Mouse (Mus musculus) activated CD4-positive, CD25-positive, alpha-beta regulatory T cell, adult 9 weeks (primary cell): ENCODE results near the gene Gm17364. TPM values are rescaled to one million over a fixed set of nuclear protein-coding genes. Genes with fewer than 3 reads are reported as not detected.

Experiments
- polyA plus RNA-seq: library from polyadenylated mRNA; unstranded; fragments of 100-300 nt; shearing (Covaris generic); gene quantifications from one replicate; pipeline ENCODE4 v1.2.1, GENCODE M21; 2017

Gene Gm17364
- not detected for polyA plus RNA-seq

GRCm38 (mm10) chr13:41273927-41274650, at the start of gene Gm17364:
Gm17364 (minus strand) TSS chr13:41273977.

GRCm38 (mm10) chr13:41249538-41250317, 24.0 kb downstream of the Gm17364 start, which contains the start of gene Smim13:
Smim13 (plus strand) TSS chr13:41249844.

Other genes with a start within 250 kb of the Gm17364 start
- gene Mak, start 194.3 kb downstream of the Gm17364 start, polyA plus RNA-seq: not detected
- not detected for gene Gcm2, start 162.9 kb downstream of the Gm17364 start, polyA plus RNA-seq
- 0.23 TPM for gene Sycp2l, start 159.7 kb downstream of the Gm17364 start, polyA plus RNA-seq
- not detected for gene Elovl2, start 53.6 kb downstream of the Gm17364 start, polyA plus RNA-seq
- gene Smim13, start 24.1 kb downstream of the Gm17364 start, polyA plus RNA-seq: 2.1 TPM
- gene Nedd9, start 213.4 kb upstream of the Gm17364 start, polyA plus RNA-seq: 160 TPM